Mouse (Mus musculus) heart, adult 8-10 months (tissue): ENCODE results near the gene Rad51d. TPM values are rescaled to one million over a fixed set of nuclear protein-coding genes. Genes with fewer than 3 reads are reported as not detected.
"Not testable (repeated sequence)": the region's sequence is repeated elsewhere in the genome, so short reads cannot be mapped to it uniquely, and the experiment has no call there.

Experiments
- DNase-seq: peaks from one replicate; pipeline ENCODE4 v3.0.0; 2022; ENCODE audit warnings: low spot score
- total RNA-seq, 4 experiments: library from RNA; stranded (reverse); gene quantifications; 2 replicates each; pipeline ENCODE4 v1.2.4; 2022

Rad51d gene
- total RNA-seq, result 10 to 100 TPM in 2 of 4 experiments, 1 to 10 TPM in 2; 7.8 to 10.9 (median 9.9) TPM

GRCm38 (mm10) chr11:82890342-82890762 is at the start of gene Rad51d:
Rad51d (minus strand) TSS chr11:82890614.
- peak; percentile 93 for DNase-seq

- no peak for DNase-seq
Measured at GRCm38 (mm10) chr11:82933186-82933585, 42.8 kb upstream of the Rad51d start.

- not testable (repeated sequence) for DNase-seq
Measured at GRCm38 (mm10) chr11:82931671-82932450, 41.4 kb upstream of the Rad51d start.

DNA sequence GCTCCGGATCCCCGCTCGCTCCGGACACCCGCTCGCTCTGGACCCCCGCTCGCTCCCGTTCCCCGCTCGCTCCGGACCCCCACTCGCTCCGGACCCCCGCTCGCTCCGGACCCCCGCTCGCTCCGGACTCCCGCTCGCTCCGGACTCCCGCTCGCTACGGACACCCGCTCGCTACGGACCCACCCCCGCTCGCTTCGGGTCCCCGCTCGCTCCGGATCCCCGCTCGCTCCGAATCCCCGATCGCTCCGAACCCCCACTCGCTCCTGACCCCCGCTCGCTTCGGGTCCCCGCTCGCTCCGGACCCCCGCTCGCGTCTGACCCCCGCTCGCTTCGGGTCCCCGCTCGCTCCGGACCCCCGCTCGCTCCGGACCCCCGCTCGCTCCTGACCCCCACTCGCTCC is 40.7 kb upstream of the Rad51d start:
- not testable (repeated sequence) for DNase-seq

- not testable (repeated sequence) for DNase-seq
Measured at GRCm38 (mm10) chr11:82930391-82930955, 40.1 kb upstream of the Rad51d start.

DNA sequence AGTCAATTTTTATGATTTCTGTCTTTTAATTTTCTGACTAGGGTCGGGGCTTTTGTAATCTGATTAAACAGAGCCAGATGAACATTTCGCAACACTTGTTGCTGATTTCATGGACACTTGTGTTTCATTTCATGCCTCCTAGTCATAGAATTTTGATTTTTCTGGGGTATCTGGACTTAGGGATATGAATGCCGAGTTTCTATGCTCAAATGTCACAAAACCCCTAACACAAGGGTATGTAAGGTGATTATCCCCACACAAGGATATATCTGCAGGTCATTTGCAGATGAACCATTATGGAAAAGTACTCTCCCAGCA is 39.2 kb upstream of the Rad51d start:
- no peak for DNase-seq

DNA sequence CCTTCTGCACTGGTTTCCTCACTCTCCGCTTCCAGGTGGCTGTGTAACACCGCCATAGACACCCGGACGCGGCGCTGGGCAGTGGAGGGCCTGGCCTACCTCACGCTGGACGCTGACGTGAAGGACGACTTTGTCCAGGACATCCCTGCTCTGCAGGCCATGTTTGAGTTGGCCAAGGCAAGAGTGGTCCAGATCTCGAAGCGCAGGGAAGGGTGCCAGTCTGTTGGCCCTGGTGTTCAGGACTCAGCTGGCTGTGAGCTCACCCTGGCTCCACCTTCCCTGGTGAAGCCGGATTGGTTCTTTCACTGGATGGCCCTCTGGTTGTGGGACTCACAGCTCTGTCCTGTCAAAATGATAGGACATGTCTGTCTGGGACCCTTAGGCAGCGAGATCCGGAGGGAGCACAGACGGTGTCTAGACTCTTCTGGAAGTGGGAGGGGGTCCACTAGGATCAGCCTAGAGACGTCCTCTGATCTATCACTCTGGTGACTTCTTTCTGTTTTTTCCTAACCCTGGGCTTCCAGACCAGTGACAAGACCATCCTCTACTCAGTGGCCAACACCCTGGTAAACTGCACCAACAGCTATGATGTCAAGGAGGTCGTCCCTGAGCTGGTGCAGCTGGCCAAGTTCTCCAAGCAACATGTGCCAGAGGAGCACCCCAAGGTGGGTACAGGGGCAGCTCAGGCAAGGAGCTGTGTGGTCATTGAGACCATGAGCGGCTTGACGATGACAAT is 38.7 kb upstream of the Rad51d start:
- DNase-seq, result no peak

DNA sequence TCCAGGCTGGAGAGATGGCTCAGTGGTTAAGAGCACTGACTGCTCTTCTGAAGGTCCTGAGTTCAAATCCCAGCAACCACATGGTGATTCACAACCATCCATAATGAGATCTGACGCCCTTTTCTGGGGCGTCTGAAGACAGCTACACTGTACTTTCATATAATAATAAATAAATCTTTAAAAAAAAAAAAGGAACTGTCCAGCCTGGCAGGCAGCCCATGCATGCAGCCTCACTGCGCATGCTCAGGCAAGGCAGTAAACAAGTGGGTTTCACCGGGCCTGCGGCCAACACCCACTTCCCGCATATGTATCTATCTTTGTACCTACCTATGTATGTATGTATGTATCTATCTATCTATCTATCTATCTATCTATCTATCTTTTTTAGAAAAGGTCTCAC is 33.5 kb upstream of the Rad51d start:
- not testable (repeated sequence) for DNase-seq

- no peak for DNase-seq
Measured at GRCm38 (mm10) chr11:82921691-82922090, 31.3 kb upstream of the Rad51d start.

- no peak for DNase-seq
Measured at GRCm38 (mm10) chr11:82920768-82921167, 30.4 kb upstream of the Rad51d start.

GRCm38 (mm10) chr11:82914711-82915352 is 24.4 kb upstream of the Rad51d start:
- DNase-seq, result peak; percentile 79

- DNase-seq, result peak; percentile 76
Measured at GRCm38 (mm10) chr11:82910679-82911389, 20.4 kb upstream of the Rad51d start.

- no peak for DNase-seq
Measured at GRCm38 (mm10) chr11:82910250-82910649, 19.8 kb upstream of the Rad51d start, which contains the start of gene Unc45b. Unc45b (plus strand) TSS chr11:82910550.

- no peak for DNase-seq
Measured at GRCm38 (mm10) chr11:82908608-82908989, 18.2 kb upstream of the Rad51d start.

DNA sequence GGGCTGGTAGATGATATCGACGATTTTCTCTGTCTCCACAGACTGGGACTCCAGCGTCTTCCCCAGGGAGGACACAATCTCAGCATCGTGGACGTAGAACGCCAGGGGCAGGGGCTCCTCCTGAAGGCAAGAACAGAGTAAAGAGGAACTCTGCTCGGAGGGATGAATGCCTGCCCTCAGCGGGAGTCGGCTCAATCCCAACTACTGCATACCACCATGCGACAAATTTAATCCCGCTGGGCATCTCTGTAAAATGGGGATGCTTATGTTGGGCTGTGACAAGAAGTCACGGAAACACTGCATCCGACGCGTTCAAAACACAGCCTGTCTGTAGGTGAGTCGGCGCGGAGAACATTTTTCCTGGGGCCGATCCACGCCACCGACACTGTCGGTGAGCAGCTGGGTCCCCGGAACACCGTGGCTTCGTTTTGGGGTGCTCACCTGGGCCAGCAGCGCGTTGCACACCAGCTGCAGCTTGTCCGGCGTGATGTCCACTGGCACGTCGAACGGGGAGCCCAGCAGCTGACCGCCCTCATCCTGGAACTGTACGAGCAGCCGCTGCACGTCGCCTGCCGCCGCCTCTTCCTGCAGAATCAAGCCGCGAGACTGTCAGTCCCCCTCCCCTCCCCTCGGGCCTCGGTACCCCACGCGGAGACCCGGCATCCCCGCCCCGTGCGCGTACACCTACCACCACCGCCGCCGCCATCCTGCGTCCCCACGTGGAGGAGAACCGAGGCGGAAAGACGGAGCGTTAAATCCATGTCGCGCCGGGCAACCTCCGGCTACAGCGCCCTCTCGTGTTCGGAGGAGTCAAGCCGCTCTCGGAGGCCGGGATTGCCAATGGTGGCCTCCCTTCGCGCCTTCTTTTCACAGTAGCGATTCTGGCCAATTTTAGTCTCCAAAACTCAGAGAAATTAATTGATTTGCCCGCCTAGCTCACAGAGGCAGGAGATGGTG is 17.5 kb upstream of the Rad51d start, which contains the start of gene Nle1:
Gene Nle1 (minus strand): TSS at position 761 of the 957 bp plus-strand sequence.
- peak; percentile 91 for DNase-seq

DNA sequence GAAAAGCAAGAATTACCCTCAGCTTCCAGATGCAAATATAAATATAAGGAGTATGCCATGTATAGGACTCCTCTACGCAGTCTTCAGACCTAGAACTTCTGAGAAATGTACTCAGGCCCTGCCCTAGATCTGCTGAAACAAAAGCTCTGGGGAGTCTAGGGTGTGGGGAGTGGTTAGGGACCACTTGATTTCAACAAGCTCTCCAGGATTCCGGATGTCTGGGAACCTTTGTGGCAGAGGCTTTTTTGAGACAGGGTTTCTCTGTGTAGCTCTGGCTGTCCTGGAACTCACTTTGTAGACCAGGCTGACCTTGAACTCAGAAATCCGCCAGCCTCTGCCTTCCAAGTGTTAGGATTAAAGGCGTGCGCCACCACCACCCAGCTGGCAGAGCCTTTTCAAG is 15.4 kb upstream of the Rad51d start:
- DNase-seq, result no peak

- no peak for DNase-seq
Measured at GRCm38 (mm10) chr11:82904952-82905351, 14.5 kb upstream of the Rad51d start.

GRCm38 (mm10) chr11:82901606-82902310 is 11.3 kb upstream of the Rad51d start:
- DNase-seq, result no peak

GRCm38 (mm10) chr11:82899720-82900119 is 9.3 kb upstream of the Rad51d start:
- DNase-seq, result no peak

DNA sequence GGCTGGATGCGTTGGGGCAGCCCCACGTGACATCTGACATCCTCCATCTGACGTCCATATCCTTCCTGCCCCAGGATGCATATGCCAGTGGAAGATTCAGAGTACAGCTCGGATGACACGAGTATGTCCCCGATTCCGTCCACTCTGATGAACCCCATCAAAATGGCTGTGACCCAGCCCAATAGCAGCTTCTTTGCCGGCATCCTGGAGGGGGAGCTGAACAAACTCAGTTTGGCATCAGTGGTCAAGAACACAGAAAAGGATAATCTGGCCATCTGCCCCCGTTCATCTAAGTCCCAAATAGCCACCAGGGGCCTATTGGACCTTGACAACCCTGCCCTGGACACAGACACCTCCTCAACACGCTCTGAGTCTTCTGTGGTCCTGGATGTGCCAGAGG is 7.1 kb upstream of the Rad51d start:
- DNase-seq, result no peak
